Mouse (Mus musculus): ENCODE measurements at regions not wholly inside any gene's neighbourhood (a gene's known extent, or its start where the extent isn't known, plus 50 kb on each side); places are given as distances from the start of the nearest gene placed in this dataset.

GRCm38 (mm10) chr12:13147251-13147650 is 101.8 kb downstream of the Ddx1 start:
- H3K4me3 ChIP-seq (ENCODE audit: control insufficient read depth, insufficient read depth, low read length) = no peak overlapping the region
- no peaks in the 10 kb centered on the region for H3K4me1 ChIP-seq (replicated peaks; ENCODE audit: control insufficient read depth, insufficient read depth, low read length)
- H3K36me3 ChIP-seq (ENCODE audit: control insufficient read depth, insufficient read depth, low read length) = no peaks in the 10 kb centered on the region
- no peaks in the 10 kb centered on the region for H3K27me3 ChIP-seq (ENCODE audit: control insufficient read depth, insufficient read depth, low read length)
- no peak for DNase-seq
- H3K27ac ChIP-seq (ENCODE audit: control insufficient read depth, insufficient read depth, low read length) = no peak overlapping the region
- 80% methylated on average over 4 of the region's 4 CpGs for WGBS
- no peak for TF ChIP-seq CTCF (IDR thresholded peaks at IDR 0.05; ENCODE audit: borderline replicate concordance, control insufficient read depth, extremely low read depth, insufficient read depth, low read length, poor library complexity)
- TF ChIP-seq POLR2A (IDR thresholded peaks at IDR 0.05; ENCODE audit: control insufficient read depth, extremely low read depth, insufficient read depth, low read length, poor library complexity) = no peak

- H3K4me3 ChIP-seq (ENCODE audit: control insufficient read depth, insufficient read depth, low read length) = no peak overlapping the region
- no peak overlapping the region for H3K27ac ChIP-seq (ENCODE audit: control insufficient read depth, insufficient read depth, low read length)
- H3K27me3 ChIP-seq (ENCODE audit: control insufficient read depth, insufficient read depth, low read length) = no peaks in the 10 kb centered on the region
- no peaks in the 10 kb centered on the region for H3K36me3 ChIP-seq (ENCODE audit: control insufficient read depth, insufficient read depth, low read length)
- no peaks in the 10 kb centered on the region for H3K4me1 ChIP-seq (replicated peaks; ENCODE audit: control insufficient read depth, insufficient read depth, low read length)
- TF ChIP-seq CTCF (IDR thresholded peaks at IDR 0.05; ENCODE audit: borderline replicate concordance, control insufficient read depth, extremely low read depth, insufficient read depth, low read length, poor library complexity) (no peak), POLR2A (IDR thresholded peaks at IDR 0.05; ENCODE audit: control insufficient read depth, extremely low read depth, insufficient read depth, low read length, poor library complexity) (no peak)
- DNase-seq = no peak
- 40% methylated on average over 10 of the region's 10 CpGs for WGBS
These were observed 103.6 kb downstream of the Ddx1 start for GRCm38 (mm10) chr12:13145186-13146115.

- H3K4me3 ChIP-seq (ENCODE audit: control insufficient read depth, insufficient read depth, low read length) = no peak overlapping the region
- no peaks in the 10 kb centered on the region for H3K27me3 ChIP-seq (ENCODE audit: control insufficient read depth, insufficient read depth, low read length)
- H3K27ac ChIP-seq (ENCODE audit: control insufficient read depth, insufficient read depth, low read length) = no peak overlapping the region
- H3K4me1 ChIP-seq (replicated peaks; ENCODE audit: control insufficient read depth, insufficient read depth, low read length) = no peaks in the 10 kb centered on the region
- 70% methylated on average over 1 of the region's 1 CpGs for WGBS
- TF ChIP-seq POLR2A (IDR thresholded peaks at IDR 0.05; ENCODE audit: control insufficient read depth, extremely low read depth, insufficient read depth, low read length, poor library complexity) (no peak), CTCF (IDR thresholded peaks at IDR 0.05; ENCODE audit: borderline replicate concordance, control insufficient read depth, extremely low read depth, insufficient read depth, low read length, poor library complexity) (no peak)
- DNase-seq = no peak
- no peaks in the 10 kb centered on the region for H3K36me3 ChIP-seq (ENCODE audit: control insufficient read depth, insufficient read depth, low read length)
These were observed 104.3 kb downstream of the Ddx1 start for GRCm38 (mm10) chr12:13144739-13145138.

DNA sequence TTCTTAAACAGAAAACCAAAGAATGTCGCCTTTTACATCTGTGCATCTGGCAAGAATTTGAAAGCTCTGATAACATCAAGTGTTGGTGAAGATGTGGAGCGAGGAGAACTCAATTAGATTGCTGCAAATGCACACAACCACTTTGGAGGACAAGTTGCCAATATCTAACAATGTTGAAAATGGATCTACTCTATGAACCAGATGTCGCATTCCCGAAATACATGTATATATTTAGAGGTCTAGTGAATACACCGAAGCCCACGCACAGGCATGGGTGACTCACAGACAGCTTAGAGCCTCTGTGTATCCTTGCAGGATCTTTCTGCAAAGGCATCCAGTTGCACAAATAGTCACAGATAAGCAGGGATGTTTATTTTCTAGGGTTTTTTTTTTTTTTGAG is 108.4 kb downstream of the Ddx1 start:
- H3K4me3 ChIP-seq (ENCODE audit: control insufficient read depth, insufficient read depth, low read length) = no peak overlapping the region
- H3K36me3 ChIP-seq (ENCODE audit: control insufficient read depth, insufficient read depth, low read length) = no peaks in the 10 kb centered on the region
- TF ChIP-seq POLR2A (IDR thresholded peaks at IDR 0.05; ENCODE audit: control insufficient read depth, extremely low read depth, insufficient read depth, low read length, poor library complexity) (no peak), CTCF (IDR thresholded peaks at IDR 0.05; ENCODE audit: borderline replicate concordance, control insufficient read depth, extremely low read depth, insufficient read depth, low read length, poor library complexity) (no peak)
- no peaks in the 10 kb centered on the region for H3K27me3 ChIP-seq (ENCODE audit: control insufficient read depth, insufficient read depth, low read length)
- no peak for DNase-seq
- WGBS = 92% methylated on average over 6 of the region's 6 CpGs
- H3K4me1 ChIP-seq (replicated peaks; ENCODE audit: control insufficient read depth, insufficient read depth, low read length) = no peaks in the 10 kb centered on the region
- H3K27ac ChIP-seq (ENCODE audit: control insufficient read depth, insufficient read depth, low read length) = no peak overlapping the region

GRCm38 (mm10) chr12:13139189-13139588 is 109.8 kb downstream of the Ddx1 start:
- 87% methylated on average over 5 of the region's 5 CpGs for WGBS
- no peak for DNase-seq
- Histone ChIP-seq H3K27me3 (ENCODE audit: control insufficient read depth, insufficient read depth, low read length) (no peaks in the 10 kb centered on the region), H3K36me3 (ENCODE audit: control insufficient read depth, insufficient read depth, low read length) (no peaks in the 10 kb centered on the region), H3K27ac (ENCODE audit: control insufficient read depth, insufficient read depth, low read length) (no peak overlapping the region), H3K4me1 (replicated peaks; ENCODE audit: control insufficient read depth, insufficient read depth, low read length) (no peaks in the 10 kb centered on the region), H3K4me3 (ENCODE audit: control insufficient read depth, insufficient read depth, low read length) (no peak overlapping the region)
- TF ChIP-seq CTCF (IDR thresholded peaks at IDR 0.05; ENCODE audit: borderline replicate concordance, control insufficient read depth, extremely low read depth, insufficient read depth, low read length, poor library complexity) (no peak), POLR2A (IDR thresholded peaks at IDR 0.05; ENCODE audit: control insufficient read depth, extremely low read depth, insufficient read depth, low read length, poor library complexity) (no peak)

- TF ChIP-seq POLR2A (IDR thresholded peaks at IDR 0.05; ENCODE audit: control insufficient read depth, extremely low read depth, insufficient read depth, low read length, poor library complexity) (no peak), CTCF (IDR thresholded peaks at IDR 0.05; ENCODE audit: borderline replicate concordance, control insufficient read depth, extremely low read depth, insufficient read depth, low read length, poor library complexity) (no peak)
- Histone ChIP-seq H3K4me3 (ENCODE audit: control insufficient read depth, insufficient read depth, low read length) (no peak overlapping the region), H3K36me3 (ENCODE audit: control insufficient read depth, insufficient read depth, low read length) (no peaks in the 10 kb centered on the region), H3K27me3 (ENCODE audit: control insufficient read depth, insufficient read depth, low read length) (no peaks in the 10 kb centered on the region), H3K27ac (ENCODE audit: control insufficient read depth, insufficient read depth, low read length) (no peak overlapping the region), H3K4me1 (replicated peaks; ENCODE audit: control insufficient read depth, insufficient read depth, low read length) (no peaks in the 10 kb centered on the region)
- 42% methylated on average over 8 of the region's 10 CpGs for WGBS
- no peak for DNase-seq
These were observed 114.8 kb downstream of the Ddx1 start for GRCm38 (mm10) chr12:13134168-13134567.
